Comparison of ENCODE assay signal across 8 mouse cellular contexts in genomic region chr12:20227427-20228160, GRCm38 (mm10).
DNase-seq lines count a peak whose midpoint lies in the region; ATAC-seq and TF ChIP-seq lines count a peak whose summit lies in the region.
"Not testable (repeated sequence)": the region's sequence is repeated elsewhere in the genome, so short reads cannot be mapped to it uniquely, and the experiment has no call there.

No protein-coding gene starts in this region.

- H3K9ac ChIP-seq in forebrain, embryonic 14.5 days (ENCODE audit: low read length); hindbrain, embryonic 14.5 days; lung, embryonic 14.5 days; neural tube, embryonic 11.5 days (ENCODE audit: low read length): not testable (repeated sequence)

- H3K27me3 ChIP-seq in forebrain, embryonic 14.5 days (replicated peaks; ENCODE audit: control insufficient read depth, insufficient read depth, low read length); hindbrain, embryonic 14.5 days (ENCODE audit: control insufficient read depth, insufficient read depth, low read length); lung, embryonic 14.5 days (ENCODE audit: insufficient read depth, low read length): not testable (repeated sequence)
- H3K27me3 ChIP-seq in neural tube, embryonic 11.5 days (ENCODE audit: control insufficient read depth, insufficient read depth, low read length): peaks cover 16% of the 10 kb centered on the region

- not testable (repeated sequence) for H3K36me3 ChIP-seq in forebrain, embryonic 14.5 days (ENCODE audit: control insufficient read depth, insufficient read depth, low read length); hindbrain, embryonic 14.5 days (replicated peaks; ENCODE audit: control insufficient read depth, insufficient read depth); lung, embryonic 14.5 days (ENCODE audit: insufficient read depth); neural tube, embryonic 11.5 days (ENCODE audit: control insufficient read depth, insufficient read depth, low read length)

- DNase-seq in CD4-positive helper T cell, adult 2 months (ENCODE audit: low read depth, low spot score): peak; percentile 3
- DNase-seq in embryo, embryonic 11 days: peak; percentile 0
- DNase-seq in forebrain, embryonic 14.5 days (ENCODE audit: low spot score): peak; percentile 0
- peak; percentile 23 for DNase-seq in hindbrain, embryonic 14.5 days (ENCODE audit: low spot score)
- peak; percentile 1 to 32 for DNase-seq in kidney, postnatal 25 days
- peak; percentile 0 for DNase-seq in lung, embryonic 14.5 days
- DNase-seq in neural tube, embryonic 11.5 days (ENCODE audit: low spot score): peak; percentile 5
- DNase-seq in thymus, postnatal 0 days (ENCODE audit: low spot score): peak; percentile 2

- not testable (repeated sequence) for TF ChIP-seq CTCF in lung, embryonic 14.5 days (IDR thresholded peaks at IDR 0.05; ENCODE audit: low read depth)

- not testable (repeated sequence) for H3K4me2 ChIP-seq in forebrain, embryonic 14.5 days (ENCODE audit: low read length); hindbrain, embryonic 14.5 days (replicated peaks); lung, embryonic 14.5 days; neural tube, embryonic 11.5 days (ENCODE audit: low read depth)

- ATAC-seq in forebrain, embryonic 14.5 days; hindbrain, embryonic 14.5 days (ENCODE audit: low FRiP score); lung, embryonic 14.5 days (ENCODE audit: insufficient read depth); neural tube, embryonic 11.5 days (ENCODE audit: insufficient read depth, low FRiP score, low TSS enrichment): not testable (repeated sequence)

- H3K4me1 ChIP-seq in forebrain, embryonic 14.5 days (ENCODE audit: control insufficient read depth, insufficient read depth, low read length); hindbrain, embryonic 14.5 days (replicated peaks; ENCODE audit: control insufficient read depth, insufficient read depth, low read length); lung, embryonic 14.5 days (ENCODE audit: insufficient read depth); neural tube, embryonic 11.5 days (ENCODE audit: control insufficient read depth, insufficient read depth, low read length): not testable (repeated sequence)

- H3K9me3 ChIP-seq in forebrain, embryonic 14.5 days (replicated peaks; ENCODE audit: control insufficient read depth, low read length): peaks cover 56% of the 10 kb centered on the region
- peaks cover 62% of the 10 kb centered on the region for H3K9me3 ChIP-seq in hindbrain, embryonic 14.5 days (ENCODE audit: control insufficient read depth, low read length)
- peaks cover 60% of the 10 kb centered on the region for H3K9me3 ChIP-seq in lung, embryonic 14.5 days (ENCODE audit: low read depth, low read length)
- H3K9me3 ChIP-seq in neural tube, embryonic 11.5 days (ENCODE audit: control insufficient read depth, low read length): peaks cover 58% of the 10 kb centered on the region

- WGBS in forebrain, embryonic 14.5 days: 75% methylated on average over 21 of the region's 21 CpGs
- WGBS in hindbrain, embryonic 14.5 days: 75% methylated on average over 21 of the region's 21 CpGs
- whole genome bisulfite sequencing in lung, embryonic 14.5 days: 74% methylated on average over 21 of the region's 21 CpGs
- 75% methylated on average over 21 of the region's 21 CpGs for WGBS in neural tube, embryonic 11.5 days

- not testable (repeated sequence) for H3K27ac ChIP-seq in forebrain, embryonic 14.5 days (ENCODE audit: low read depth, low read length); hindbrain, embryonic 14.5 days; lung, embryonic 14.5 days (ENCODE audit: low read depth); neural tube, embryonic 11.5 days (ENCODE audit: low read depth, low read length)

- H3K4me3 ChIP-seq in forebrain, embryonic 14.5 days (ENCODE audit: low read depth, low read length); hindbrain, embryonic 14.5 days (replicated peaks; ENCODE audit: low read length); lung, embryonic 14.5 days (ENCODE audit: low read depth, low read length); neural tube, embryonic 11.5 days (ENCODE audit: low read depth, low read length): not testable (repeated sequence)
